Mouse (Mus musculus): ENCODE data around the gene Acss3. TPM values are rescaled to one million over a fixed set of nuclear protein-coding genes. Genes with fewer than 3 reads are reported as not detected.

The Acss3 gene
- polyA plus RNA-seq, 1 experiment from 2014 or later, result 4.4 TPM

- H3K27ac ChIP-seq, result no peak overlapping the region
- no peaks in the 10 kb centered on the region for H3K9me3 ChIP-seq (replicated peaks)
- 47% methylated on average over 1 of the region's 1 CpGs for WGBS
- ATAC-seq (ENCODE audit: low FRiP score), result no peak
- H3K36me3 ChIP-seq, result no peaks in the 10 kb centered on the region
- H3K27me3 ChIP-seq, result no peaks in the 10 kb centered on the region
- H3K4me1 ChIP-seq, result no peaks in the 10 kb centered on the region
- no peak overlapping the region for H3K9ac ChIP-seq
- no peak overlapping the region for H3K4me3 ChIP-seq
- no peak overlapping the region for H3K4me2 ChIP-seq (replicated peaks)
Measured at GRCm38 (mm10) chr10:107115121-107115520, 8.3 kb downstream of the Acss3 start.

DNA sequence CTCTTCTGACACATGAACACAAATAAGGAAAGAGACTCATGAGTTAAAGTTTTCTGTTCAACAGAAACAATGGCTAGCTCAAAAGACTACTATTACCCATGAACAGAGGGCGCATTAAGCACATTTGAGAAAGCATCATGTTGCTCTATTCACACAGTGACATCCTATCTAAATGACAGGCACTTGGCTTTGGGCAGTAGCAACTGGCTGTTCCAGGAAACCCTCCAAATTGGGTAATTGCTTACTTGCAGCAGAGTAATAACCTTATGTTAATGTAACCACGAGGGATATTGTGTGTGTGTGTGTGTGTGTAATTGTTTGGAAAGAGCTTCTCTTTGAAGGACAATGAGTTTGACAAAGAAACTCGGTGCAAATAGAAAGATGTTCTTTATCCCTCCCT, 29.0 kb downstream of the Acss3 start:
- Histone ChIP-seq H3K36me3 (no peaks in the 10 kb centered on the region), H3K9me3 (replicated peaks) (no peaks in the 10 kb centered on the region), H3K4me3 (no peak overlapping the region), H3K9ac (no peak overlapping the region), H3K4me1 (no peaks in the 10 kb centered on the region), H3K27me3 (no peaks in the 10 kb centered on the region), H3K27ac (no peak overlapping the region), H3K4me2 (replicated peaks) (no peak overlapping the region)
- ATAC-seq (ENCODE audit: low FRiP score), result no peak
- 61% methylated on average over 3 of the region's 3 CpGs for WGBS

- Histone ChIP-seq H3K4me3 (no peak overlapping the region), H3K4me1 (no peaks in the 10 kb centered on the region), H3K27me3 (no peaks in the 10 kb centered on the region), H3K9me3 (replicated peaks) (no peaks in the 10 kb centered on the region), H3K27ac (no peak overlapping the region), H3K4me2 (replicated peaks) (no peak overlapping the region), H3K9ac (no peak overlapping the region), H3K36me3 (no peaks in the 10 kb centered on the region)
- 77% methylated on average over 4 of the region's 4 CpGs for WGBS
- ATAC-seq (ENCODE audit: low FRiP score), result no peak
Measured at GRCm38 (mm10) chr10:107053846-107054624, 69.4 kb downstream of the Acss3 start.

GRCm38 (mm10) chr10:107050489-107050888, 73.0 kb downstream of the Acss3 start:
- Histone ChIP-seq H3K36me3 (no peaks in the 10 kb centered on the region), H3K9ac (no peak overlapping the region), H3K4me3 (no peak overlapping the region), H3K4me2 (replicated peaks) (no peak overlapping the region), H3K27me3 (no peaks in the 10 kb centered on the region), H3K27ac (no peak overlapping the region), H3K9me3 (replicated peaks) (no peaks in the 10 kb centered on the region), H3K4me1 (no peaks in the 10 kb centered on the region)
- 90% methylated on average over 2 of the region's 2 CpGs for WGBS
- no peak for ATAC-seq (ENCODE audit: low FRiP score)

DNA sequence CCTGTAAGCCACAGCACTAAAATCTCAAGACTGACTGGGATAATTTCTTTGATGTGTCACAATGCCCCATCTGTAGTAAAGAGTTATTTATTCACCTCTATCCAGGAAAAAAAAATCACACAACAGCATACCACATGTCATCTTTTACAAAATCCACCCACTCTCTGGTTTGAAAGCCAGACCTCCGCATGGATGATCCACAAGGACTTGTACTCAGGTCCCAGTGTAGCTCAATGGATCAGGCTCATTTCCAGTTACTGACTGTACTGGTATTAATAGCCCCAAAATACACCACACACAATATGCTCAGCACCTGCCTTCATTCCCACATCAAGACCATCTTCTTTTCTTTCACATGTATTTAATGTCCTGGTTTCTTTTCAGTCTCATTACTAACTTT, 80.8 kb downstream of the Acss3 start:
- no peaks in the 10 kb centered on the region for H3K36me3 ChIP-seq
- no peak for ATAC-seq (ENCODE audit: low FRiP score)
- H3K4me3 ChIP-seq, result no peak overlapping the region
- H3K27me3 ChIP-seq, result no peaks in the 10 kb centered on the region
- no peak overlapping the region for H3K9ac ChIP-seq
- no peak overlapping the region for H3K4me2 ChIP-seq (replicated peaks)
- no peaks in the 10 kb centered on the region for H3K9me3 ChIP-seq (replicated peaks)
- no peaks in the 10 kb centered on the region for H3K4me1 ChIP-seq
- 85% methylated on average over 1 of the region's 1 CpGs for WGBS
- H3K27ac ChIP-seq, result no peak overlapping the region

GRCm38 (mm10) chr10:107040837-107041236, 82.6 kb downstream of the Acss3 start:
- Histone ChIP-seq H3K9ac (no peak overlapping the region), H3K4me1 (no peaks in the 10 kb centered on the region), H3K27me3 (no peaks in the 10 kb centered on the region), H3K27ac (no peak overlapping the region), H3K9me3 (replicated peaks) (no peaks in the 10 kb centered on the region), H3K36me3 (no peaks in the 10 kb centered on the region), H3K4me3 (no peak overlapping the region), H3K4me2 (replicated peaks) (no peak overlapping the region)
- WGBS, result 85% methylated on average over 2 of the region's 2 CpGs
- ATAC-seq (ENCODE audit: low FRiP score), result no peak

- ATAC-seq (ENCODE audit: low FRiP score), result no peak
- WGBS, result 81% methylated on average over 6 of the region's 6 CpGs
- Histone ChIP-seq H3K4me1 (no peaks in the 10 kb centered on the region), H3K4me3 (no peak overlapping the region), H3K4me2 (replicated peaks) (no peak overlapping the region), H3K9me3 (replicated peaks) (no peaks in the 10 kb centered on the region), H3K27ac (no peak overlapping the region), H3K27me3 (no peaks in the 10 kb centered on the region), H3K9ac (no peak overlapping the region), H3K36me3 (no peaks in the 10 kb centered on the region)
Measured at GRCm38 (mm10) chr10:107040378-107040777, 83.1 kb downstream of the Acss3 start.

DNA sequence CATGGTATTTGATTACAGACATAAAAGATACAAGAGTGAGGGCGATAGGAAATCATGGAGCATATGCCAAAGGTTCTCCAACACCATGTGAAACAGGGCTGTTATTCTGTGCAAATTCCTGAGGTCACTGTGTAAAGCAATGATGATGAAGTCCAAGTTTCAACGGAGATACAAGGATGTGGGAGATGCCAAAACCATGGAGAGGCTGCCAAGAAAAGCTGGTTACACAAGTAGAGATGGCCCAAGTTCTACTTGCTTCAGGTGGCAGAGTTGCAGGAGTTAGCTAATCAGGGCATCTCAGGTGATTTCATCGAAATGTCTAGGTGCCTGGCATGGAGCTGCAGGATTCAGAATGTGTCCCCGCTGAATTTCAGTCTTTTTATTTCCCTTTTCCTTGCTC, 84.3 kb downstream of the Acss3 start:
- H3K4me1 ChIP-seq, result no peaks in the 10 kb centered on the region
- 87% methylated on average over 4 of the region's 4 CpGs for WGBS
- ATAC-seq (ENCODE audit: low FRiP score), result no peak

GRCm38 (mm10) chr10:107024254-107024653, 99.2 kb downstream of the Acss3 start:
- no peak for ATAC-seq (ENCODE audit: low FRiP score)
- 90% methylated on average over 4 of the region's 4 CpGs for WGBS
- no peaks in the 10 kb centered on the region for H3K9me3 ChIP-seq (replicated peaks)
- H3K27ac ChIP-seq, result no peak overlapping the region
- H3K4me1 ChIP-seq, result no peaks in the 10 kb centered on the region
- no peak overlapping the region for H3K9ac ChIP-seq
- H3K4me2 ChIP-seq (replicated peaks), result no peak overlapping the region
- no peak overlapping the region for H3K4me3 ChIP-seq
- H3K36me3 ChIP-seq, result no peaks in the 10 kb centered on the region
- H3K27me3 ChIP-seq, result no peaks in the 10 kb centered on the region

More for the DNA sequence above, 84.3 kb downstream of the Acss3 start:
- Histone ChIP-seq H3K27me3 (no peaks in the 10 kb centered on the region), H3K9ac (no peak overlapping the region), H3K27ac (no peak overlapping the region), H3K36me3 (no peaks in the 10 kb centered on the region), H3K4me3 (no peak overlapping the region), H3K9me3 (replicated peaks) (no peaks in the 10 kb centered on the region), H3K4me2 (replicated peaks) (no peak overlapping the region)

GRCm38 (mm10) chr10:107021118-107021517, 102.3 kb downstream of the Acss3 start:
- 79% methylated on average over 5 of the region's 5 CpGs for WGBS
- ATAC-seq (ENCODE audit: low FRiP score), result no peak

GRCm38 (mm10) chr10:107011142-107011541, 112.3 kb downstream of the Acss3 start:
- H3K9ac ChIP-seq, result no peak overlapping the region
- no peak overlapping the region for H3K27ac ChIP-seq
- ATAC-seq (ENCODE audit: low FRiP score), result no peak
- H3K36me3 ChIP-seq, result no peaks in the 10 kb centered on the region
- H3K4me1 ChIP-seq, result no peaks in the 10 kb centered on the region
- no peak overlapping the region for H3K4me2 ChIP-seq (replicated peaks)
- H3K4me3 ChIP-seq, result no peak overlapping the region
- H3K9me3 ChIP-seq (replicated peaks), result no peaks in the 10 kb centered on the region
- WGBS, result 77% methylated on average over 2 of the region's 2 CpGs
- H3K27me3 ChIP-seq, result no peaks in the 10 kb centered on the region

More at GRCm38 (mm10) chr10:107021118-107021517, 102.3 kb downstream of the Acss3 start:
- H3K27ac ChIP-seq, result no peak overlapping the region
- H3K36me3 ChIP-seq, result no peaks in the 10 kb centered on the region
- H3K9me3 ChIP-seq (replicated peaks), result no peaks in the 10 kb centered on the region
- no peaks in the 10 kb centered on the region for H3K4me1 ChIP-seq
- no peak overlapping the region for H3K4me2 ChIP-seq (replicated peaks)
- no peaks in the 10 kb centered on the region for H3K27me3 ChIP-seq
- H3K4me3 ChIP-seq, result no peak overlapping the region
- no peak overlapping the region for H3K9ac ChIP-seq

DNA sequence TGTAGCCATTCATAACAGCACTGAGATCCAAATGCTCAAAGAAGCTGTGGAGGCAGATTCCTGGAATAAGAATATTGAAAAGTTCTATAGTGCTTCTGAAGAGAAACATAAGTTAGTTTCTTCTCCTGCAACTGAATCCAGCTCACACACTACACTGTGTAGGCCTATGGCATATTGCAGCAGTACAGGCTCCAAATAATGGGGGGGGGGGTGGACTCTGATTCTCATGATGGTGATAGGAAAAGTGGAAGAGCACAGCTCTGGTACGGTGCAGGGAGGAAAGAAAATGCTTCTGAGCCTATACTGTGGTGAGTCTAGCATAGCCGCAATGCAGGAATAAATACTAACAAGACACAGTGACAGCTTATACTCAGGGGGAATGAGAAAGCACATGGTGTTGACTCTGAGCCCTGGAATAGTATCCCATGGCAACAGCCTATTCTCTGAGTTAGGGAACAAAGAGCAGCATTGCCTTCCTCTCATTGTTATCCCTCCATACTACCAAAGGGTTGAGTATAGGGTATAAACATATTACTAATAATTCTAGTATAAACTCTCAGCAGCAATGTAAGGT, 125.3 kb downstream of the Acss3 start:
- H3K27ac ChIP-seq, result no peak overlapping the region
- peak; percentile 83 for ATAC-seq (ENCODE audit: low FRiP score)
- H3K9me3 ChIP-seq (replicated peaks), result no peaks in the 10 kb centered on the region
- H3K27me3 ChIP-seq, result no peaks in the 10 kb centered on the region
- H3K4me3 ChIP-seq, result no peak overlapping the region
- H3K36me3 ChIP-seq, result no peaks in the 10 kb centered on the region
- H3K9ac ChIP-seq, result no peak overlapping the region
- no peak overlapping the region for H3K4me2 ChIP-seq (replicated peaks)
- 61% methylated on average over 2 of the region's 2 CpGs for WGBS
- no peaks in the 10 kb centered on the region for H3K4me1 ChIP-seq

DNA sequence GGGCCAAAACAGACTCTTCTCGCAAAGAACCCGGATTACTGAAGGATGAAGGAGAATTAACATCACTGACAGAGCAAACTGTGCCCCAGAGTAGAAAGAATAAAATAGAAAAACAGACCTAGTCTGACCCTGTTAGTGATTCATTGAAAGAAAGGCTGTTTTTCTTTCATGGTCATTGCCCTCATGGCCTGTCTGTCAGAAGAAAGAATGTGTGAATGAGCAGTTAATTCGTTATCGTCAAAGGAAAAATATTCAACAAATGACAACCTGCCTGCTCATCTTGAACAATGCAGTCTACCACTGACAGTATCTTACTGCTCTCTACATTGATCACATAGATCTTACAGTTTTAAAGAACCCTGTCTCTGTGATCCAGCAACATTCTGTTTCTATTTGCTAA, 134.0 kb downstream of the Acss3 start:
- no peak overlapping the region for H3K27ac ChIP-seq
- H3K9ac ChIP-seq, result no peak overlapping the region
- H3K36me3 ChIP-seq, result no peaks in the 10 kb centered on the region
- no peaks in the 10 kb centered on the region for H3K9me3 ChIP-seq (replicated peaks)
- no peak overlapping the region for H3K4me2 ChIP-seq (replicated peaks)
- no peaks in the 10 kb centered on the region for H3K27me3 ChIP-seq
- no peak for ATAC-seq (ENCODE audit: low FRiP score)
- 0 out of 2 replicates have a peak, but pooled peaks cover 3% of the 10 kb centered on the region for H3K4me1 ChIP-seq
- no peak overlapping the region for H3K4me3 ChIP-seq
- 32% methylated on average over 4 of the region's 4 CpGs for WGBS
